Mouse (Mus musculus): ENCODE data around the gene Dennd2a. TPM values are rescaled to one million over a fixed set of nuclear protein-coding genes. Genes with fewer than 3 reads are reported as not detected.
A peak's percentile ranks its signal among the peaks of the same experiment; 100 is the strongest.

Gene Dennd2a
- total and polyA plus RNA-seq, 3 experiments, result 6.0 to 14.6 (median 7.5) TPM

DNA sequence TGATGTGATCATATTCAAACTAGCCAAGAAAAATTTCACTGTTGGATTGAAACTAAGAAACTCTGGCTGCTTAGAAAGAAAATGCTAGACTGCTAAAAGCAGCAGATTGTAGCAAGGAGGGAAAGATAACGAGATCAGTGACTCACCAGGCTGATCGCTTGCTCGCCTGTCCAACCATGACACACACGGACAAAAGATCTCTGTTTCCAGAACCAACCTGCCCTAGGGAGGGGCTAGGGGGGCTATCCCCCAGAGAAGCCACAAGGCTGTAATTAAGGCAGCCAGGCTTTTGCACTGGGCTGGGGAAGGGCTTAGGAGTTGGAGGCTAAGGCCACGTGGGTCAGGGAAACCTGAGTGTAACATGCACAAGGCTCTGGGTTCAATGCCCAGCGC lies 41.9 kb downstream of the Dennd2a start:
- peak; percentile 76 for DNase-seq

DNA sequence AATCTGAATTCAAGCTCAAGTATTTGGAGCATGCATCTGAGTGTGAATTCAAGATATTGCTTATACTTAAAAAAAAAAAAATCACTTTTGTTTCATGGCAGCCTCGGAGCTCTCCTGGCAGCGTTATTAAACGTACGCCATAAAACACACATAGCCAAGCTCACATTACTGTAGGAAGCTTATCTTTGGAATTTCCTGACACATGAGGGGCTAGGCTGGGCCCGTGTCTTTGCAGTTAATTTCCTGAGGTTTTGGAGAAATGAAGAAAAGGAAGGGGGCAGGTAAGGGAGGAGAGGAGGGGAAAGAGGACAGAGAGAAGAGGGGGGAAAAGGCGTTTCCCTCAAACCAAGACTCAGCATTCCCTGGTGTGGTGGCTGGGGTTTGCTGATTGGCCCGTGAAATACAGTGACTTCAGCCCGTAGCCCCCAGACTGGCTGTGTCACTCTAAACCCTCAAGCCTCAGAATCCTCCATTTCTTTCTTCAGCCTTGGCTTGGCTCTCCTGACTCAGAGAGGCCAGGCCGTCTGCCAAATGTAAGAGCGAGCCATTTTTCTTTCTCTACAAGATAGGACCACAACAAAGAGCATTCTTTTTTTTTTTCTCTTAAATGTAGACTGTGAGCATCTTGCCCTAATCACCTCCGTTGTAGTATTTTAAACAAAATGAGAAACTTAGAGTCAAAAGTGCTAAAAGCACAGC lies 42.5 kb downstream of the Dennd2a start:
- peak; percentile 81 for DNase-seq

DNA sequence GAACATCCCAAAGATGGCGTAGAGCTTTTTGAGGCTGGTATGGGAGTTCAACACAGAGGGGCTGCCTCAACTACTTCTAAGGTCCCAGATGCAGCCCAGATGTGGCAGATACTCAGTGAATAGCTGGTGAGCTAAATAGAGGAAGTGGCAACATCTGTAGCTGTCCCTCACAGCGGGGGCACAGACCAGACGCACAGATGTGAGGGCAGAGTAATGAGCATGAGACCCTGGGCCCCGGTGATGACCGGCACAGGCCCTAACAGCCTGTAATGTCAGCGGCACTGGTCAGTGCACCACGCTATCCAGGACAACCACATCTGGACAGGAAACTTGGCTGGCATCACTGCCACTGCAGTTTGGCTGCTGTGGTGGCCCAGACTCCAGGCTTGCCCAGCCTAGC lies 54.2 kb downstream of the Dennd2a start:
- DNase-seq, result no peak

DNA sequence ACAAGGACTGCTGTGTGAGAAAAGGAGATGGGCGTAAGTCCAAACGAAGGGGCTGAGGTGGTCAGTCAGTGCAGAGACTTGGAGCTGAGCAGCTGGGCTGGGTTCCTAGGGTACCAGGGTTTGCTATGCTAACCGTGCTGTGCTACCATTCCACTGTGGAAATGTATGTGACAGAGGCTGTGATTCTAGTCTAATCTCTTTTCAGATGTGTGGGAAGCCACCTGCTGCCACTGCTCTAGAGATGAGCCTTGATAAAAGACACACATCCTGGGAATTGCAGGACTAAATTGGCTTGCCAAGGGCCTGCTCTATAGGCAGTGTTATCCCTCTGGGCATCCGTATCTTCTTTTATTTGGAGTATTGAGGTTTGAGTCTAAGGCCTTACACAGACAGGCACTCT lies 60.5 kb downstream of the Dennd2a start:
- DNase-seq, result no peak

DNA sequence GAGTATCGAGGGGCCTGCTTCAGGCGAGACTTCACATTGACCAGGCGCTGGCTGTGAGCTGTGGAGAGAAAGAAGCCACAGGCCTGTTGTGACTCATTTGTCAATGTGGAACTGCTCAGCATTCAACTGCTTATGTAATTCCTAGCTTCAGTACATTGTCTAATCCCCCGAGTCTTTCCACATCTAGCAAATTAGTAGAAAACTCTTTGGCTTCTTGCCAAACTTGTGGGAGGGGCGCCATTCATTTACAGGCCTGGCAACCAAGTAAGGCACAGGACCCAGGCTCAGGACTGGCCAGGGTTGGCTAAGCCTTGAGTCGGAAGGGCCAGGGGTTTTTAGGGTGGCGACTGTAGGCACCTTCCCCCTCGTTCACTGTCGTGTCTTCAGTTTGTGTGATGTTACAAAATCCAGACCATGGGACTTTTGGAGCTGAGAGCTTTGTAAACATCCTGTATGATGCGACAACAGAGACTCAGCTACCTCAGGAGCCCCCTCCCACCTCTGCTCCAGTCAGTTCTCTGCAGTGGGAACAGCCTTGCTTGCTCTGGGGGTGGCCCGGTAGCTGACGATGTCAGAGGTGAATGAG lies 64.4 kb downstream of the Dennd2a start:
- peak; percentile 40 for DNase-seq

DNA sequence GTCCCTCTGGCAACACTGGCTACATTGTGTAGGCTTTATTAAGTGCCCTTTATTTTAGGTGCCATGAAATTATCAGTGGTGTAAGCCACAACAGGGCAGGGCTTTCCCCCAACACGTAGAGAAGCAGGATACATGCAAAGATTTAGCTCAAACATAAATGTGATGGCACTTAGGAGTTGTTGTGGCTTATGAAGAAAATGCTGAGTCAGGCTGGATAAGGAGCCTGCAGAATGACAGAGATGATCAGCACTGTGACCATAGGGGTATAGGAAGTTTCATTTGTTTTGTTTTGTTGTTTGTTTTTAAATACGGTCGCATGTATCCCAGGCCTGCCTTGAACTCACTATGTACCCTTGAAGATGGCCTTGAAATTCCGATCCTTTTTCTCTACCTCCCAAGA lies 65.5 kb downstream of the Dennd2a start:
- no peak for DNase-seq

DNA sequence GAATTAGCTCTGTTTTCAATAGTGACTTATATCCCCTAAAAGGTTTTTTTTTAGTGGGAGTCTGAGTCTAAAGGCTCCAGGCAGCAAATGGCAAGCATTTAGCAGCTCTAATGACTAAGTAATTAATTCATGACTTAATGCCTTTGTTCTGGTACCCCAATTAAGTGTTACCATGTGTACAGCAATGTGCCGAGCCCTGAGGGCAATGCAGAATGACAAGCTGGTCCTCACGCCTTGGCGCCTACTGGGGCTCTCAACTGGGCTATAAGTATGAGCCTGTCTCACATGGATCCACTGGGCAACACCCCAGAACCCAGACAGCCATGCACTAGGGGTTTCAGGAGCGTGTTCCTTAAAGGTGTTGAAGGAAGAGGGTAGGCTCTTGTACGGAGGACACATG lies 66.5 kb downstream of the Dennd2a start:
- DNase-seq, result no peak

DNA sequence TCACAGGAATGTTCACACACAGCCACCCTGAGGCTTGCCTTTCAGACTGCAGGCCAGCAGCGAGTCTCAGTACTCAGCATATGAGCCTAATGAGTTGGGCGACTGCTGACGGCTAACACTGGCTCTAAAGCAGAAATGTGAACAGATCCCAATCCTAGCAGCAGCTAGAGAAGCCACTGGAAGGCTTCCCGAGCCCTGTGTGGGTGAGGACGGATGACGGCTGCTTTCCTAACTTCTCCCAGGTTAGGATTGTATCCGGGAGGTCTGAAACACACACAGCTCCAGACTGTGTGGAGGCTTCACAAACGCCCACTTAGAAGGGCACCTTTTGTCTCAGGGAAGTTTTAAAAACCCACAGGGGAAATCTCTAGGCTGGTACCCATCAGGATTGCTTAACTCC lies 69.4 kb downstream of the Dennd2a start:
- no peak for DNase-seq

DNA sequence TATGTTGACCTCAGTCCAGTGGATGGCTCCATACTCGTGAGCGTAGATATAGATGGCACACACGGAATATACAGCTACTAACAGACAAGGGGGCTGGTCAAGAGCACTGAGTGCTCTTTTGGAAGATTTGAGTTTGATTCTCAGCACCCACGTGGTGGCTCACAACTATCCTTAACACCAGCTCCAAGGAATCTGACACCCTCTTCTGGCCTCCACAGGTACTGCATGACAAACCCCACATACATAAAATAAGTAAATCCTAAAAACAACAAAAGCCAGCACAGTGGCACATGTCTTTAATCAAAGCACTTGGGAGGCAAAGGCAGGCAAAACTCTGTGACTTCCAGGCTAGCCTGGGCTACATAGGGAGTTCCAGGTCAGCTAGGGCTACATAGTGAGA lies 74.0 kb downstream of the Dennd2a start:
- DNase-seq, result no peak

DNA sequence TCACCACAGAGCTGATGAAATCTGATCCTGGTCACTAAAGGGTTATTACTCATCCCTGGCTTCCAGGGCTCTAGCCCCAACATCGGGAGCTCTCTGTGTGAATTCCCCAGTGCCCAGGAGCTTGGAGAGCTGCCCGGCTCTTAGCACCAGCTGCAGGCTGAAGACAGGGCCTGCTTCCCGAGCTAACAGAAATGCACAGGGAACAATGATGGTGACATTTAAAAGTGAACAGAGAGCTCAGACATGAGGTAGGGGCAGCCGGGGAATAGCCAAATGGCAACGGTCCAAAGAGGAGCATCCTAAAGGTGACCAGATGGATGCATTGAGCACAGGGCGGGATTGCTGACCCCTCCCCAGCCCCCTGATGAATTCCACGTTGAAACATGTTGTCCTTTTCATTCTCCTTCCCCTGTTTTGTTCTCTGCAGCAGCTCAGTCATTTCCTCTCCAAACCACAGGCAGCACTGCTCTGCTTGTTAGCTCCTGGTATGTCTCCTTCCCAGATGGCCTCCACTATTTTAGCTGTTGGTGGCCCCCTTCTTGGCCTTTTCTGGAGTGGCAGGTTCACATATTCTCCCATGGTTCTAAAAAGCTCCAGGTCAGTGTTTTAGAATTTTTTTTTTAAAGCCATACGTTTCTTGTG lies 79.0 kb downstream of the Dennd2a start:
- DNase-seq, result no peak

DNA sequence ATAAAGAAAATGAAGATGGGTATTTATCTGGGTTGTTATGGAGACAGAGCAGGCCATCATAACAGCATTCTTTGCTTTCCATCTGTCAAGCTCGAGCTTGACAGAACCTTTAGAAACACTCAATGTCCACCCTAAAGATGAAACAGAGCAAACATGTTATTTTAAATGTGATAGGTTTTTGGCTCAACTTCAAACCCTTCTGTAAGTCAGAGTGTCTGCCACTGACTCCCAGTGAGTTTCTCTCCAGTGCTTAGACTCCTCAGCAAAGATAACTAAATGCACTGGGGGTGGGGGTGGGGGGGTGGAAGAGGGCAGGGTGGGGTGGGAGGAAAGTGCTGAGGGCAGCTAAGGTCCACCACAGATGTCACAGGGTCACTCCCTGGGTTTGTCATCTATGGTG lies 81.0 kb downstream of the Dennd2a start:
- no peak for DNase-seq

DNA sequence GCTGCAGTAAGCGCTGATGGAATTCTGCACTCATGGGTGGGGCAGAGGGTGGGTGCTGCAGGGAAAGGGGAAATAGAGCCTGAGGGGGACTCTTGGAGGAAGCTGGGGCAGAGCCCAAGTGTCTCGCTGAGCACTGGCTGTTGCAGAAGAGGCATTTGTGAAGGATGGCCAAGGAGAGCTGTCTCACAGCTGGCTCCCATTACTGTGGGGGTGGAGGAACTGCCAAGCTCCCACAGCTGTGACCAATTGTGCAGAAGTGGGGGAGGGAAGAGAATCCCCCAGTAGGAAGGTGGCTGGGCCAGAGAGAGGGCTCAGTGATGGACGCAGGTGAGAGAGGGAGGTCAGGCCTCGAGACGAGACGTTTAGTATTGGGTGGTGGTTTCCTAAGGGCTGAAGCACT lies 83.2 kb downstream of the Dennd2a start:
- no peak for DNase-seq

DNA sequence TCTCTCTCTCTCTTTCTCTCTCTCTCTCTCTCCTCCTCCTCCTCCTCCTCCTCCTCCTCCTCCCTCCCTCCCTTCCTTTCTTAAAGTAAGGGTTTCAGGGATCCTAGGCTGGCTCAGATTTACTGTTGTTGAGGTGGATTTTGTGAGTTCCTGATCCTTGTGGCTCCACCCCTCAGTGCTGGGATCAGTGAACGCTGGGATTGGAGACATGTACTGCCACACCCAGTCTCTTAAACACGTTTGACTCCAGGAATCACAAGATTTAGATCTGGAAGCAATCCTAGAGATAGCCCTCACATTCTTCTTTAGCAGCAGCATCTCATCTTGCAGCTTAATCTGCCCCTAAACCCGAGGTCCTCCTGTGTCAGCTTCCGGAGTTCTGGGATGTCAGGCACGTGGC lies 84.8 kb downstream of the Dennd2a start:
- DNase-seq, result no peak

DNA sequence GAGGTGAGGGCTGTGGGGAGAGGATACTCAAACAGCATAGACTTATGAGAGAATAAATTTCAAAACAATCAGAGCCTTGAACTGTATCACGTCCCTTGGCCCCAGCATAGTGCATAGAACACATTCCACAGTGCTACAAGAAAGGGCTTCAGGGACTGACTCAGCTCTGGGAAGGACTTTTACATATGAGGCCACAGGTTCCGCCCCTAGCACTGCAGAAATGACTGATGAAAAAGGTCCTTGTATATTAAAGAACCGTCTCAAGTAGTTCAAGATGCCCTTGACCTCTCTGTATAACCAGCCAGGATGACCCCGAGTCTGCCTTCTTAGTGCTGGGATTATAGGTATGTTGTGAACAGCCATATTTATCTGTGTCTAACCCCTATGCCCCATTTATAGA lies 85.4 kb downstream of the Dennd2a start:
- no peak for DNase-seq

DNA sequence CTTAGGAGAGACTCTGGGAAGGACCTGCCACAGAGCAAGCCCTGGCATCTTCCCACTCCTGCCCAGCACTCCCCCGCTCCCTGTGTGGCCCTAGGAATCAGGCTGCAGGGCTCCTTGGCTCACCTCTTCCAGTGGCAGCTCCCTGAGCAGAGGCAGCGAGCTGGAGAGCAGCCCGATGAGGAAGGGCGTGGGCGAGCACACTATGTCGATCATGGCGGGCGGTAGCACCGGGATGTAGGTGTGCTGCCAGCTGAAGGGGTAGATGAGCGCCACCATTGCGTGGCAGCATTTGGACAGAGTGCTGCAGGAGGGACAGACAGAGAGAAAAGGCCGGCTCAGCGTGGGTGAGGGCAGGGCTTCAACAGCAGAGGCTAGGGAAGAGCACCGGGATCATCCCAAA lies 87.6 kb downstream of the Dennd2a start:
- no peak for DNase-seq

DNA sequence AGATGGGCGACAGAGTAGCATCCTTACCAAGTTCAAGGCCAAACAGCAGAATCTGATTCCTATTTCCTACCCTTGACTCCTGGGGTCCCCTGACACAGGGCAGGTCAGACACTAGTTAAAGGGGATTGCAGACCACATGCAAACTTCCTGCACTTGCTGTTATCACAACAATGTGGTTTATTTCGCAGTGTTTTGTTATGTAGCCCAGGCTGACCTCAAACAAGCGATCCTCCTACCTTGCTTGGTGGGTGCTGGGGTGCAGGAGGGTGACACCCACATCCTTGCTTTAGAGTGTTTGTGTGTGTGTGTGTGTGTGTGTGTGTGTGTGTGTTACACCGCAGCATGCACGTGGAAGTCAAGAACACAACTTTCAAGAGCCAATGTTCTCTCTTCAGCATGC lies 88.2 kb downstream of the Dennd2a start:
- DNase-seq, result no peak

DNA sequence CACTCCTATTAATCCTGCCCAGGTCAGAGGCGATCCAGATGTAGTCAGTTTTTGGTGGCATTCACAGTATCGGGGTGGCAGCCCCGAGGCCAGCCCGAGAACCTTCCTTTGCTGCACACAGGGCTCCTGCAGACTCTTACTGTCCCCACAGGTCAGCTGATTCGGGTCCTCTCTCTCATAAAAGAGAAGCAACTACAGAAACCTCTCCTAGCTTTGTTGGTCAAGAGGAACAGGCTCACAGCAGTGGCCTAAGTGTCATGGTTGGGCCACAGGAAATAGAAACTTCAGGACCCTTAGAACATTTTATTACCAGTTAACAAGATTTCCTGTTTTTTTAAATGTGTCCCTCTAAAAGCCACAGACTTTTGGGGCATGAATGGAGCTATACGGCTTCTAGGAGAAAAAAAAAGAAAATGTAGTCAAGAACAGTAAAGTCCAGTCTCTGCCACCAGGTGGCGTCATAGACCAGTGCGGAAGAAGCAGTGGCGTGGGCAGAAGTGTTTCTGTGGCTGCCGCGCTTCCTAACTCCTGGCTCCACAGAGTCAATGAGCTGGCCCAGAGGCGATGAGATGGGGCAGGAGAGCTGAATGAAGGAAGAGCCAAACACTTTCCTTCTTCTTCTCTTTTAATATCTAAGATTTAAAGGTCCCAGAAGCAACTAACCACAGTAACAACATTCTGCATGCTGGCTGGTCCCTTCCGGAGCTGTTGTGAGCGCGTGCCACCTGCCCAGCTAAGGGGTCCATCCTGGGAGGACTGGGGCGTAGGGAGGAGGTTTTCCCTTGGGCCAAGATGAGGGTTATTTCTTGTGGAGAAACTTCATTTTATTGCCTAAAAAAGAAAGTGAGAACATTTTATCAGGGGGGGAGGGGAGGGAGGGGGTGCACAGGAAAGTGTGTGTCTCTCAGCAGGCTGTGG lies 94.8 kb downstream of the Dennd2a start:
- DNase-seq, result peak; percentile 71

DNA sequence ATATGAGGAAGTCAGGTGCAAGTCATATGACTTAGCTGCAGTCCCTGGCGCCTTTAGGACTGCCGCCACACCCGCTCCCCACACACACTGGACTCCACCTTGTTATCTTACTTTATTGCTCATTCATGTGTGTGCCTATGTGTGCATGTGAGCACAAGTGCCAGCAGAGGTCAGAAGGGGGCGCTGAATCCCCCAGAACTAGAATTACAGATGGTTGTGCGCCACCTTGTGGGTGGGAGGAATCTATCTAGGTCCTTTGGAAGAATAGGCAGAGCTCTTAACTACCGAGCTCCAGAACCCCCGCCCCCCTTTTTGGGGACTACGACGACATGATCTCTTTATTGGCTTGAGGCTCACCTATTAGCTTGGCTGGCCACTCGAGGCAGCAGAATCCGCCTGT lies 97.6 kb downstream of the Dennd2a start:
- DNase-seq, result no peak

DNA sequence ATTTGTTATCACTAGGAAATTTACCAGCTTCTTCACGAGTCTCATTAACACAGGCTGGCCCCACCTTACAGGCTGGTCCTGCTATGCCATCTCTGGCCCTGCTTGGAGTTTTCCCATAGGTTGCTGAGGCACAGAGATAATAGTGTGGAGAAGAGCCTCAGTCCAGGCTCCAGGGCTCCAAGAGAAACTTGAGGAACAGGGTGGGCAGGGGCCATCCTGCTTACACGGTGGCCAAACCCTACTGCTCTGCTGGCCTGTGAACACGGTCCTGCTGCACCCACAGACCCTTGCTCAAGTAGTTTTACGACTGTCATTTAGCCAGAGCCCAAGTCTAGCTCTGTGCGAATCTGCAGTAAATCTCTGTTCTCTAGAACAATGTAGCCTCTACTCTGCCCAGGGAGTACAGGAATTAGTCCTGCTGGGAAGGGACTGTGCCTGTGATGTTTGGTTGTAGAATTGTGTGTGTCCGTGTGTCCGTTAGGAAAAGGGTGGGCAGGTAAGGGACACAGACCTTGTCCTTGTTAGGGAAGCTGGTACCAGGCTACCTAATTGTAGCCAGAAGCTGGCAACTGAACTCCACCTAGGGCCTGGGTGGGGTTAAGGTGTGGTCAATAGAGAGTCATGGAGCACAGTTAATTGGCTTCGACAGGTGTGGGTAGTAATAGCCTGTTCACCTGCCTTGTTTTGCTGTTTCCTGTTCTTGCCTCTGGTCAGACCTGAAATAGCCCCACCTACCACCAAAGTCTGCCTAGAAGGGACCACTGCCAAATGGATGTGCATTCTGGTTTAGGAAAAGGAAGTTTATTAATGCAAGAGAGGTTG lies 102.1 kb downstream of the Dennd2a start:
- no peak for DNase-seq

DNA sequence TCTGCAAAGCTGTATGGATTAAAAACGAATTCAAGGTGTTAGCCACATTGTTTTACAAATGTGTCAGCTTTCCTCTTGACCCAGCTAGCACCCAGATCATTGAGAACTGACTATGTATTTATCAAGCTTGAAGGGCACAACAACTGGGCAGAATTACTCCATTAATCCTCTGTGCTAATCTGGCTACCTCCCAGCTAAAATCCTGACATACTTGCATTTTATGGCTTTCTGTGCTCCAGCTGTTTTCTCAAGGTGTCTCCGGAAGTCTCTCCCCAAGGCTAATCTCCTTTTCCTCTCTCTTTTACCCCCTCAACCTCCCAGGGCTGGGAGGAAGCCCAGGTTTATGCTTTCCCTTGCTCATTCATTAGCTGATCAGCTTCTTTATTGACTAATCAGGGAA lies 103.1 kb downstream of the Dennd2a start:
- no peak for DNase-seq

DNA sequence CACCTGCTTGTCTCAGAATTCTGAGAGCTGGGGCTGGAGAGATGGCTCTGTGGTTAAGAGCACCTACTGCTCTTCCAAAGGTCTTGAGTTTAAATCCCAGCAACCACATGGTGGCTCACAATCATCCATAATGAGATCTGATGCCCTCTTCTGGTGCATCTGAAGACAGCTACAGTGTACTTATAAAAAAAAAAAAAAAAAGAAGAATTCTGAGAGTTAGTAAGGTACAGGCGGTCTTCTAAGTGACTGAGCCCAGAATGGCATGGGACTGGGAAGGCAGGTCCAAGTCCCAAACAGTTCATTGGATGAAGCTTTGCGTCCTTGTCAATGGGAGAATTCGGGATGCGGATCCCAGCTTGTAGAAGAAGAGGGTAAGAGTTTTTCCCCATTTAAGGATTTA lies 104.1 kb downstream of the Dennd2a start:
- no peak for DNase-seq

DNA sequence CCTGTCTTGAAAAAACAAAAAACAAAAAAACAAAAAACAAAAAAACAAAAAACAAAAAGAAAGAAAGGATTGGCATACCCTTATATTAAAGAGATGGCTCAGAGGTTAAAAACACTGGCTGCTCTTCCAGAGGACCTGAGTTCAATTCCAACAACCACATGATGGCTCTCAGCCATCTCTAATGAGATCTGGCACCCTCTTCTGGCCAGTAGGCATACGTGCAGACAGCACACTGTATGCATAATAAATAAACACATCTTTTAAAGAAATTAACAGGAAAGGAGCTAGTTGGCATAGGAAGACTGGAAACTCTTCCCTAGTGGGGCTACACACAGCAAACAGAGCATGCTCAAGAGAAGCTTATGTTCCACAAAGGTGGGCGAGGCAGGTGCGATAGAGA lies 106.6 kb downstream of the Dennd2a start:
- no peak for DNase-seq

All from adrenal gland, adult 2 months (tissue).